7 mouse cellular contexts compared by ENCODE assay signal in genomic region chr5:43672177-43672911, GRCm38 (mm10). TPM values are rescaled to one million over a fixed set of nuclear protein-coding genes. Genes with fewer than 3 reads are reported as not detected.
A peak's percentile ranks its signal among the peaks of the same experiment; 100 is the strongest.
DNase-seq lines count a peak whose midpoint lies in the region; ATAC-seq lines count a peak whose summit lies in the region.

No protein-coding gene starts in this region.

- peak; percentile 96 for ATAC-seq in intestine, embryonic 15.5 days
- ATAC-seq in megakaryocyte progenitor cell, adult 5-6 weeks (replicated peaks; ENCODE audit: poor library complexity), result peak; percentile 80

- whole genome bisulfite sequencing in intestine, embryonic 15.5 days, result 2% methylated on average over 12 of the region's 12 CpGs

- H3K36me3 ChIP-seq in intestine, embryonic 15.5 days, result 0 out of 2 replicates have a peak, but pooled peaks cover 4% of the 10 kb centered on the region

- peak; percentile 86 for DNase-seq in adrenal gland, postnatal 14 days
- peak; percentile 88 for DNase-seq in embryo, embryonic 11 days
- DNase-seq in gastrocnemius, postnatal 4 days (ENCODE audit: low spot score in 2 of 2), result peak; percentile 41 to 73
- peak; percentile 80 to 87 for DNase-seq in left cerebral cortex, postnatal 10 days (ENCODE audit: extremely low spot score in 1 of 2, low spot score in 2 of 2)
- DNase-seq in right cerebral cortex, postnatal 25 days, result peak; percentile 82

- H3K4me2 ChIP-seq in intestine, embryonic 15.5 days (replicated peaks), result peak overlapping the region; percentile 65

- peak overlapping the region; percentile 65 for H3K9ac ChIP-seq in intestine, embryonic 15.5 days

- intact Hi-C loops in left cerebral cortex, postnatal 10 days (cut with DNase I), result loop anchor here (5.0 kb wide), 1 partner anchor 165 kb away; no protein-coding TSS in a partner anchor

- 0 out of 2 replicates have a peak, but pooled peaks cover 4% of the 10 kb centered on the region for H3K4me1 ChIP-seq in intestine, embryonic 15.5 days (replicated peaks)

- no peaks in the 10 kb centered on the region for H3K27me3 ChIP-seq in intestine, embryonic 15.5 days (replicated peaks)

- H3K4me3 ChIP-seq in intestine, embryonic 15.5 days (replicated peaks), result peak overlapping the region; percentile 54

- H3K27ac ChIP-seq in intestine, embryonic 15.5 days, result peak overlapping the region; percentile 57

- no peaks in the 10 kb centered on the region for H3K9me3 ChIP-seq in intestine, embryonic 15.5 days

RNA-seq across cellular contexts. Expression of gene Cc2d2a, which starts 10.2 kb away (rescaled TPM):
- total RNA-seq in adrenal gland, postnatal 14 days (2021), result 13.9 and 16.3 TPM in 2 replicates
- 10 to 100 TPM; 15.3 to 17.5 TPM for total RNA-seq in gastrocnemius, postnatal 4 days (2021)
- polyA plus RNA-seq in intestine, embryonic 15.5 days (2015; fragmentation: Nextera tagmentation; extraction: Ambion mirVana), result 8.9 and 9.8 TPM in 2 replicates
- total RNA-seq in left cerebral cortex, postnatal 10 days (2021), result 10 to 100 TPM in 1 of 2 experiments, 1 to 10 TPM in 1; 9.5 to 11.0 TPM
- total RNA-seq in megakaryocyte progenitor cell, adult 5-6 weeks (2015), result 2.7 and 3.5 TPM in 2 replicates
- total RNA-seq in megakaryocyte progenitor cell, adult 5-6 weeks (2017), result 2.4 and 2.5 TPM in 2 replicates

Comparison
In these comparisons a context has a peak if more than half of its experiments do, and no peak if none do; other contexts are left out.
1. Peak in every context shown above with its lines: DNase-seq, ATAC-seq, H3K4me3 ChIP-seq and H3K27ac ChIP-seq.